Mouse (Mus musculus): ENCODE results near the gene Mansc4. TPM values are rescaled to one million over a fixed set of nuclear protein-coding genes. Genes with fewer than 3 reads are reported as not detected.
A peak's percentile ranks its signal among the peaks of the same experiment; 100 is the strongest.

Mansc4 gene
- polyA plus RNA-seq, 1 experiment from 2014 or later, result 0.68 TPM

DNA sequence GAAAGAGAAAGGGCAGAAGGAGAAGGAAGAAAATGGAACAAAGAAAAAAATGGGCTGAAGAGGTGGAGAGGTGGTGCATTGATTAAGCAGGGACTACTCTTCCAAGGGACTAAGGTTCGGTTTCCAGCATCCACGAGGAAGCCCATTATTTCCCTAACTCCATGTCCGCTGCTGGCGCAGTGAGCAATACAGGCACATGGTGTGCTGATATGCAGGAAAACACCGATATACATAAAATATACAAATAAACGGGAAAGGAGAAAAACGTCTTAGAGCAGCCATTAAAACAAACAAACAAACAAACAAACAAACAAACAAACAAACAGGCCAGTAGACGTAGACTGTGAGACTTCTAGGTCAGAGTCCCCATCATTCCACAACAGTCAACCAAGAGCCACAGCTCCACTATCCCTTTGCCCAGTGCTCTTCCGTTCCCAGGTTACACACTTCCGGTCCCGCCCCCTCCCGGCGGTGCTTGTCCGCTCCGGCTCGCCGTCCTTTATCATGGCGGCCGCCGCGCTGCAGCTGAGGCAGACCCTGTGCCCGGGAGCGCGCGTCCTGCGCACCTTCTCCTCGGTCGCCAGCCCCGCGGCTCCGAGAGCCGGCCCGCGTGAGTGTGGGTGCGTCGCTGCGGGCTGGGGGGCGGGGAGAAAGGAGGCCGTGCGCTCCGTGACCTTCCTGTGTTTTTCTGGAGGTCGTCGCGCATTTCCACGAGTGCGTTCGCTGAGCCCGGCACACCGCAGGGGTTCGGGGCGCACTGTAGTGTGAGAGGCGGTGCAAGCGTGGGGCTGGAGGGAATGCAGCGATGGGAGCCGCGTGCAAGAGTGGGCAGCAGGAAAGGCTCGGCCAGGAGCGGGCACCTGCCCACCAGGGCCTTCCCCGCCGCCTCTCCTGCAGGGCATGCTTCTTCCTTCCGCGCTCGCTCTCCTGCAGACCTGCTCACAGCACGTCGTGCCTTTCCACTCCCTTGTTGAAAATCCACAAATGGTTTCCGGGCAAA, 44.2 kb downstream of the Mansc4 start, which contains the start of gene Mrps35:
TSS of gene Mrps35 (plus strand) at position 474 of the 1,000 bp plus-strand sequence.
- Histone ChIP-seq H3K27ac (peak within 1 kb of the TSS; percentile 89), H3K4me3 (replicated peaks) (peak within 1 kb of the TSS; percentile 93), H3K9me3 (no peaks in the 10 kb centered on the region), H3K9ac (peak within 1 kb of the TSS; percentile 85), H3K4me1 (peaks cover 15% of the 10 kb centered on the region), H3K4me2 (peak within 1 kb of the TSS; percentile 66), H3K27me3 (peaks cover 9% of the 10 kb centered on the region), H3K36me3 (replicated peaks) (peaks cover 12% of the 10 kb centered on the region)
- WGBS, result 4% methylated on average over 66 of the region's 66 CpGs
- ATAC-seq (ENCODE audit: low FRiP score), result peak; percentile 99

GRCm38 (mm10) chr6:147032303-147032925, 54.4 kb downstream of the Mansc4 start, which contains the start of gene Rep15:
Rep15 (plus strand) TSS chr6:147032584.
- Histone ChIP-seq H3K4me2 (no peak within 1 kb of the TSS), H3K9me3 (no peaks in the 10 kb centered on the region), H3K27me3 (no peaks in the 10 kb centered on the region), H3K4me3 (replicated peaks) (no peak within 1 kb of the TSS), H3K36me3 (replicated peaks) (no peaks in the 10 kb centered on the region; the same call in 1 of the 2 replicates), H3K27ac (no peak within 1 kb of the TSS), H3K4me1 (no peaks in the 10 kb centered on the region), H3K9ac (no peak within 1 kb of the TSS)
- 33% methylated on average over 13 of the region's 13 CpGs for WGBS
- no peak for ATAC-seq (ENCODE audit: low FRiP score)

- Histone ChIP-seq H3K27ac (no peak overlapping the region), H3K9me3 (no peaks in the 10 kb centered on the region), H3K4me2 (no peak overlapping the region), H3K4me3 (replicated peaks) (no peak overlapping the region), H3K4me1 (no peaks in the 10 kb centered on the region), H3K9ac (no peak overlapping the region), H3K27me3 (no peaks in the 10 kb centered on the region), H3K36me3 (replicated peaks) (no peaks in the 10 kb centered on the region; the same call in 1 of the 2 replicates)
- no peak for ATAC-seq (ENCODE audit: low FRiP score)
- 87% methylated on average over 15 of the region's 15 CpGs for WGBS
Measured at GRCm38 (mm10) chr6:147030096-147030885, 56.5 kb downstream of the Mansc4 start.

DNA sequence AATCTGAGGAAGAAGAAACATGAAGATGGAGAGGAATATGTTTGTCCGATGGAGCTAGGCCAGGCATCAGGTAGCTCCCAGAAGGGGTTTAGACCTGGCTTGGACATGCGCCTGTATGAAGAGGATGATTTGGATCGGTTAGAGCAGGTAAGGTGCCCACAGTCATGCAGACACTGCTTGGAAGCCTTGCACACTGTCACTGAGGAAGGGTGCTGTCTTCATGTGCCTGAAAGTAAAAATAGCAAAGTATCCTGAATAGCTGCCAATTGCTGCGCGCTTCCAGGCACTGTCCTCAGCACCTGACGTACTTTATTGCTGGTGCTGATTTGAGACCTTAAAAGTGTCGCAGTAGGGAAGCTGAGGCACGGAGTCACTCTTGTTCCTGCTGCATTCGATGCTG, 57.2 kb downstream of the Mansc4 start:
- H3K4me2 ChIP-seq, result no peak overlapping the region

DNA sequence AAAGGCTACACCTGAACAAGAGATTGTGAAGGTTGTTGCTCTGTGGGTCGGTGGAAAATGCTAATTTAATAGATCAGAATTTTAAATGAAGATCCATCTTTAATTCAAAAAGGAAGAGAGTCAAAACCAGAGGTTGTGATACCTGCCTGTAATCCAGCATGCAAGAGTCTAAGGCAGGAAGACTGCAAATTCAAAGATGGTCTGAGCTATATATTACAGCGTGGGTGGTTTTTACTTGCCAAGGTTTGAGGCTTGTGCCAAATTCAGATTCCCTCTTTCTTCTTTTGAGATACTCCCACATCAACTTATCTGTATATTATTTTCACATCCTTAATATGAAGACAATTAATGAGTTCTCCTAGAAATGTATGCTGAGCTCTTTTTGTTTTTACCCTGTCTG, 58.4 kb downstream of the Mansc4 start:
- Histone ChIP-seq H3K36me3 (replicated peaks) (no peaks in the 10 kb centered on the region; the same call in 1 of the 2 replicates), H3K9ac (no peak overlapping the region), H3K9me3 (no peaks in the 10 kb centered on the region), H3K4me3 (replicated peaks) (no peak overlapping the region), H3K4me2 (no peak overlapping the region), H3K27ac (no peak overlapping the region), H3K27me3 (no peaks in the 10 kb centered on the region), H3K4me1 (no peaks in the 10 kb centered on the region)
- ATAC-seq (ENCODE audit: low FRiP score), result no peak
- WGBS, result 86% methylated on average over 2 of the region's 2 CpGs

More for the DNA sequence above, 57.2 kb downstream of the Mansc4 start:
- WGBS, result 95% methylated on average over 9 of the region's 9 CpGs
- Histone ChIP-seq H3K4me1 (no peaks in the 10 kb centered on the region), H3K27ac (no peak overlapping the region), H3K27me3 (no peaks in the 10 kb centered on the region), H3K9me3 (no peaks in the 10 kb centered on the region), H3K4me3 (replicated peaks) (no peak overlapping the region), H3K36me3 (replicated peaks) (no peaks in the 10 kb centered on the region; the same call in 1 of the 2 replicates), H3K9ac (no peak overlapping the region)
- no peak for ATAC-seq (ENCODE audit: low FRiP score)

Other genes starting within 250 kb of the Mansc4 start
- gene Smco2, start 236.9 kb downstream of the Mansc4 start, polyA plus RNA-seq (2016; fragmentation: Nextera tagmentation; extraction: Ambion mirVana), result not detected in 2 replicates
- gene Ppfibp1, start 198.5 kb downstream of the Mansc4 start, polyA plus RNA-seq (2016; fragmentation: Nextera tagmentation; extraction: Ambion mirVana), result 24.9 and 29.9 TPM in 2 replicates
- not detected in 2 replicates for gene 1700034J05Rik, start 132.6 kb downstream of the Mansc4 start, polyA plus RNA-seq (2016; fragmentation: Nextera tagmentation; extraction: Ambion mirVana)
- 0.62 and 1.1 TPM in 2 replicates for gene Rep15, start 54.4 kb downstream of the Mansc4 start, polyA plus RNA-seq (2016; fragmentation: Nextera tagmentation; extraction: Ambion mirVana)
- 89.5 and 94.3 TPM in 2 replicates for gene Mrps35, start 44.3 kb downstream of the Mansc4 start, polyA plus RNA-seq (2016; fragmentation: Nextera tagmentation; extraction: Ambion mirVana)
- gene Klhl42, start 4.3 kb upstream of the Mansc4 start, polyA plus RNA-seq (2016; fragmentation: Nextera tagmentation; extraction: Ambion mirVana), result 6.7 and 7.3 TPM in 2 replicates
- gene Pthlh, start 177.2 kb upstream of the Mansc4 start, polyA plus RNA-seq (2016; fragmentation: Nextera tagmentation; extraction: Ambion mirVana), result 2.8 and 3.4 TPM in 2 replicates